Mouse (Mus musculus): ENCODE measurements around the gene Lypd4.

GRCm38 (mm10) chr7:24845713-24846112, 24.0 kb downstream of the Lypd4 start:
- no peak for TF ChIP-seq POLR2A (IDR thresholded peaks at IDR 0.05; ENCODE audit: control insufficient read depth, extremely low read depth, insufficient read depth, low read length, poor library complexity)
- TF ChIP-seq CTCF (IDR thresholded peaks at IDR 0.05; ENCODE audit: borderline replicate concordance, control insufficient read depth, extremely low read depth, insufficient read depth, low read length, poor library complexity) = no peak

Data from thymus, adult 2 months (tissue).